ENCODE assay signal across 13 mouse cellular contexts in the genomic region with DNA sequence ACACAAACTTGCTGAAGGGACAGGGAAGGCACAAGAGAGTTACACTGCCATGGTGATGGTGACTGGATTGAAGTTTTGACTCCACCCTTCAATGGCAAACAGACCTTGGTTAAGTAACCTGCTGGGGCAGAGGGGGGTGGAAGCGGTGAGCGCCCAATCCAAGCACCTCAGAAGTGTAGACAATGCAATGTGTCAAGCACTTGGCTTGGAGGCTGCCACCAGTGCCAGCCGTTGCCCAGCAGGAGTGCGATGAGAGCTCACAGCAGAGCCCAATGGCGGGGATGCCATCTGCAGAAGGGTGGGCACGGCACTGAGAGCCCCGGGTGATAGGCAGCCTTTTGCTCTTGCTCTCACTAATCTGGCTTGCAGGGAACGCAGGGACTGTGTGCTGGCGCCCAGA. TPM values are rescaled to one million over a fixed set of nuclear protein-coding genes. Genes with fewer than 3 reads are reported as not detected.
A peak's percentile ranks its signal among the peaks of the same experiment; 100 is the strongest.
DNase-seq lines count a peak whose midpoint lies in the region; ATAC-seq and TF ChIP-seq lines count a peak whose summit lies in the region.
"Had no signal": no experiment of that assay in that cellular context is flagged by ENCODE, and none has a peak within 500 bp of the region (broad histone marks: within the 10 kb centered on the region; RNA-seq: fewer than 3 reads in every experiment).

No protein-coding gene starts in this region.

- DNase-seq in left cerebral cortex, postnatal 4 days = peak; percentile 74
- no peak for DNase-seq in left cerebral cortex, postnatal 25 days (ENCODE audit: low spot score in 2 of 2)
- no peak for DNase-seq in lung, embryonic 14.5 days
- DNase-seq in left cerebral cortex, adult 2 months (ENCODE audit: extremely low spot score in 1 of 2, low spot score in 2 of 2) = no peak
- DNase-seq: layer of hippocampus, adult 9-11 months had no signal

- ATAC-seq in forebrain, embryonic 16.5 days = peak; percentile 23
- ATAC-seq in forebrain, embryonic 12.5 days (ENCODE audit: low FRiP score) = no peak
- ATAC-seq in lung, embryonic 14.5 days (ENCODE audit: insufficient read depth) = no peak
- ATAC-seq in neural tube, embryonic 13.5 days (ENCODE audit: low read depth) = no peak
- ATAC-seq: inflammation-experienced regulatory T-cells, adult 6 months had no signal

- no peak overlapping the region for H3K4me2 ChIP-seq in forebrain, embryonic 16.5 days (ENCODE audit: low read length)
- no peak overlapping the region for H3K4me2 ChIP-seq in forebrain, embryonic 12.5 days
- H3K4me2 ChIP-seq in lung, embryonic 14.5 days = peak overlapping the region; percentile 97; the same call in 1 of the 2 replicates
- H3K4me2 ChIP-seq in neural tube, embryonic 13.5 days = 0 out of 2 replicates have a peak overlapping the region, but pooled peaks have one; percentile 99
- H3K4me2 ChIP-seq: liver, embryonic 15.5 days; midbrain, embryonic 12.5 days had no signal

- H3K27ac ChIP-seq in forebrain, embryonic 16.5 days (ENCODE audit: low read length) = no peak overlapping the region
- no peak overlapping the region for H3K27ac ChIP-seq in forebrain, embryonic 12.5 days
- no peak overlapping the region for H3K27ac ChIP-seq in lung, embryonic 14.5 days (ENCODE audit: low read depth)
- no peak overlapping the region for H3K27ac ChIP-seq in neural tube, embryonic 13.5 days (replicated peaks)
- no peak overlapping the region for H3K27ac ChIP-seq in left cerebral cortex, adult 2 months
- H3K27ac ChIP-seq: kidney, postnatal 0 days; liver, embryonic 15.5 days; midbrain, embryonic 12.5 days had no signal

- no peak overlapping the region for H3K4me3 ChIP-seq in forebrain, embryonic 16.5 days (replicated peaks; ENCODE audit: low read length)
- no peak overlapping the region for H3K4me3 ChIP-seq in forebrain, embryonic 12.5 days (replicated peaks)
- no peak overlapping the region for H3K4me3 ChIP-seq in lung, embryonic 14.5 days (ENCODE audit: low read depth, low read length)
- no peak overlapping the region for H3K4me3 ChIP-seq in neural tube, embryonic 13.5 days
- no peak overlapping the region for H3K4me3 ChIP-seq in left cerebral cortex, adult 2 months
- H3K4me3 ChIP-seq: liver, embryonic 15.5 days; midbrain, embryonic 12.5 days had no signal

- H3K4me1 ChIP-seq in forebrain, embryonic 16.5 days (replicated peaks; ENCODE audit: control insufficient read depth, insufficient read depth, low read length) = peaks cover 29% of the 10 kb centered on the region
- peaks cover 24% of the 10 kb centered on the region for H3K4me1 ChIP-seq in forebrain, embryonic 12.5 days
- peaks cover 7% of the 10 kb centered on the region; the same call in 1 of the 2 replicates for H3K4me1 ChIP-seq in lung, embryonic 14.5 days (ENCODE audit: insufficient read depth)
- H3K4me1 ChIP-seq in neural tube, embryonic 13.5 days (replicated peaks) = peaks cover 57% of the 10 kb centered on the region

- no peaks in the 10 kb centered on the region for H3K9me3 ChIP-seq in forebrain, embryonic 16.5 days (ENCODE audit: control insufficient read depth, low read length)
- H3K9me3 ChIP-seq in forebrain, embryonic 12.5 days = no peaks in the 10 kb centered on the region
- no peaks in the 10 kb centered on the region for H3K9me3 ChIP-seq in lung, embryonic 14.5 days (ENCODE audit: low read depth, low read length)
- H3K9me3 ChIP-seq in neural tube, embryonic 13.5 days = no peaks in the 10 kb centered on the region
- H3K9me3 ChIP-seq: liver, embryonic 15.5 days; midbrain, embryonic 12.5 days had no signal

- WGBS in forebrain, embryonic 16.5 days = 65% methylated on average over 9 of the region's 9 CpGs
- WGBS in forebrain, embryonic 12.5 days = 75% methylated on average over 9 of the region's 9 CpGs
- WGBS in lung, embryonic 14.5 days = 80% methylated on average over 9 of the region's 9 CpGs
- WGBS in neural tube, embryonic 13.5 days = 69% methylated on average over 9 of the region's 9 CpGs

- no peak overlapping the region for H3K9ac ChIP-seq in forebrain, embryonic 16.5 days (replicated peaks; ENCODE audit: low read depth, low read length)
- no peak overlapping the region for H3K9ac ChIP-seq in forebrain, embryonic 12.5 days
- no peak overlapping the region for H3K9ac ChIP-seq in lung, embryonic 14.5 days
- H3K9ac ChIP-seq in neural tube, embryonic 13.5 days = no peak overlapping the region
- H3K9ac ChIP-seq: liver, embryonic 15.5 days; midbrain, embryonic 12.5 days had no signal

- H3K36me3 ChIP-seq in forebrain, embryonic 16.5 days (ENCODE audit: control insufficient read depth, insufficient read depth) = no peaks in the 10 kb centered on the region
- H3K36me3 ChIP-seq in forebrain, embryonic 12.5 days (replicated peaks) = no peaks in the 10 kb centered on the region
- H3K36me3 ChIP-seq in lung, embryonic 14.5 days (ENCODE audit: insufficient read depth) = no peaks in the 10 kb centered on the region
- H3K36me3 ChIP-seq in neural tube, embryonic 13.5 days = no peaks in the 10 kb centered on the region
- H3K36me3 ChIP-seq: liver, embryonic 15.5 days; midbrain, embryonic 12.5 days had no signal

- intact Hi-C loops in left cerebral cortex, postnatal 4 days (cut with DNase I) = loop anchor here (10.0 kb wide), 1 partner anchor 97 kb away; no protein-coding TSS in a partner anchor
- intact Hi-C loops in left cerebral cortex, postnatal 25 days (cut with DNase I) = loop anchor here (5.0 kb wide), 1 partner anchor 50 kb away; no protein-coding TSS in a partner anchor
- intact Hi-C loops in left cerebral cortex, adult 2 months (cut with DNase I) = loop anchor here (2.0 to 5.0 kb wide), 2 partner anchors 40 to 61 kb away; no protein-coding TSS in a partner anchor

- TF ChIP-seq CTCF in lung, embryonic 14.5 days (IDR thresholded peaks at IDR 0.05; ENCODE audit: low read depth) = no peak
- TF ChIP-seq CTCF in left cerebral cortex, adult 2 months (IDR thresholded peaks at IDR 0.05) = no peak

- peaks cover 19% of the 10 kb centered on the region for H3K27me3 ChIP-seq in forebrain, embryonic 16.5 days (replicated peaks; ENCODE audit: control insufficient read depth, insufficient read depth, low read length)
- peaks cover 54% of the 10 kb centered on the region for H3K27me3 ChIP-seq in forebrain, embryonic 12.5 days
- peaks cover 21% of the 10 kb centered on the region for H3K27me3 ChIP-seq in lung, embryonic 14.5 days (ENCODE audit: insufficient read depth, low read length)
- peaks cover 19% of the 10 kb centered on the region for H3K27me3 ChIP-seq in neural tube, embryonic 13.5 days

RNA-seq across cellular contexts. Expression of gene Spsb1, which starts 2.6 kb away (rescaled TPM):
- polyA plus RNA-seq in forebrain, embryonic 16.5 days (2015; fragmentation: Nextera tagmentation; extraction: Ambion mirVana) = 5.8 and 7.0 TPM in 2 replicates
- polyA plus RNA-seq in forebrain, embryonic 12.5 days (2016; fragmentation: Nextera tagmentation; extraction: Ambion mirVana) = 8.1 and 9.0 TPM in 2 replicates
- 10 to 100 TPM; 13.9 to 15.3 TPM for total RNA-seq in left cerebral cortex, postnatal 4 days (2021)
- 10 to 100 TPM; 14.4 to 14.9 TPM for total RNA-seq in left cerebral cortex, postnatal 25 days (2021)
- polyA plus RNA-seq in lung, embryonic 14.5 days (2014; fragmentation: Nextera tagmentation; extraction: Ambion mirVana) = 17.0 and 17.1 TPM in 2 replicates
- 9.0 and 9.5 TPM in 2 replicates for polyA plus RNA-seq in neural tube, embryonic 13.5 days (2015; fragmentation: Nextera tagmentation; extraction: Ambion mirVana)
- total RNA-seq in left cerebral cortex, adult 2 months (2021) = 10 to 100 TPM; 15.2 to 17.5 TPM
- total RNA-seq: granulocyte monocyte progenitor cell, adult 5-6 weeks had no signal

RNA-seq across cellular contexts. Expression of gene H6pd, which starts 56.6 kb away (rescaled TPM):
- polyA plus RNA-seq in forebrain, embryonic 16.5 days (2015; fragmentation: Nextera tagmentation; extraction: Ambion mirVana) = 2.1 TPM in 2 replicates
- 2.8 and 3.0 TPM in 2 replicates for polyA plus RNA-seq in forebrain, embryonic 12.5 days (2016; fragmentation: Nextera tagmentation; extraction: Ambion mirVana)
- 10 to 100 TPM; 11.7 to 13.8 TPM for total RNA-seq in left cerebral cortex, postnatal 4 days (2021)
- 10 to 100 TPM; 10.8 to 12.0 TPM for total RNA-seq in left cerebral cortex, postnatal 25 days (2021)
- polyA plus RNA-seq in lung, embryonic 14.5 days (2014; fragmentation: Nextera tagmentation; extraction: Ambion mirVana) = 20.4 and 22.0 TPM in 2 replicates
- 3.5 and 4.5 TPM in 2 replicates for polyA plus RNA-seq in neural tube, embryonic 13.5 days (2015; fragmentation: Nextera tagmentation; extraction: Ambion mirVana)
- total RNA-seq in left cerebral cortex, adult 2 months (2021) = 10 to 100 TPM; 11.6 to 16.0 TPM

Comparison
In these comparisons a context has a peak if more than half of its experiments do, and no peak if none do; other contexts are left out.
1. H3K4me2 ChIP-seq: peak in lung, embryonic 14.5 days (single experiment) and neural tube, embryonic 13.5 days (single experiment); none in forebrain, embryonic 16.5 days (single experiment) and forebrain, embryonic 12.5 days (single experiment).